Comparison of ENCODE assay signal across 22 mouse cellular contexts in genomic region chr1:191196016-191196415, GRCm38 (mm10). TPM values are rescaled to one million over a fixed set of nuclear protein-coding genes. Genes with fewer than 3 reads are reported as not detected.
"Had no signal": no experiment of that assay in that cellular context is flagged by ENCODE, and none has a peak within 500 bp of the region (broad histone marks: within the 10 kb centered on the region; RNA-seq: fewer than 3 reads in every experiment).

No protein-coding gene starts in this region.

- DNase-seq: left cerebral cortex, postnatal 4 days; liver, postnatal 0 days; lung, embryonic 14.5 days; midbrain, embryonic 14.5 days; right cerebral cortex, adult 18-20 months; right cerebral cortex, postnatal 14 days; right cerebral cortex, postnatal 4 days; thymus, adult 2 months; thymus, postnatal 14 days; thymus, postnatal 4 days had no signal

- ATAC-seq: inflammation-experienced regulatory T-cells, adult 6 months; liver, postnatal 0 days; lung, postnatal 0 days had no signal

- H3K9ac ChIP-seq: limb, embryonic 12.5 days; limb, embryonic 15.5 days; liver, embryonic 14.5 days; liver, postnatal 0 days; lung, embryonic 14.5 days; neural tube, embryonic 12.5 days; neural tube, embryonic 15.5 days had no signal

- H3K9me3 ChIP-seq: limb, embryonic 12.5 days; limb, embryonic 15.5 days; midbrain, embryonic 10.5 days; neural tube, embryonic 12.5 days; neural tube, embryonic 15.5 days had no signal

- H3K4me1 ChIP-seq: limb, embryonic 12.5 days; neural tube, embryonic 12.5 days; neural tube, embryonic 15.5 days had no signal

- H3K27ac ChIP-seq: limb, embryonic 12.5 days; limb, embryonic 15.5 days; liver, embryonic 14.5 days; midbrain, embryonic 10.5 days; neural tube, embryonic 12.5 days; neural tube, embryonic 15.5 days; stomach, postnatal 0 days had no signal

- H3K4me3 ChIP-seq: limb, embryonic 12.5 days; limb, embryonic 15.5 days; megakaryocyte, embryonic 14.5 days; midbrain, embryonic 10.5 days; neural tube, embryonic 12.5 days; neural tube, embryonic 15.5 days had no signal

- H3K36me3 ChIP-seq: limb, embryonic 12.5 days; limb, embryonic 15.5 days; midbrain, embryonic 10.5 days; neural tube, embryonic 12.5 days; neural tube, embryonic 15.5 days had no signal

- H3K4me2 ChIP-seq: limb, embryonic 12.5 days; limb, embryonic 15.5 days; liver, embryonic 11.5 days; lung, embryonic 14.5 days; neural tube, embryonic 12.5 days; neural tube, embryonic 15.5 days had no signal

RNA-seq across cellular contexts. Expression of gene Atf3, which starts 21.8 kb away (rescaled TPM):
- polyA plus RNA-seq: inflammation-experienced regulatory T-cells, adult 6 months had no signal

RNA-seq across cellular contexts. Expression of gene Fam71a, which starts 31.4 kb away (rescaled TPM):
- polyA plus RNA-seq: inflammation-experienced regulatory T-cells, adult 6 months; limb, embryonic 12.5 days; limb, embryonic 15.5 days; liver, embryonic 11.5 days; liver, embryonic 14.5 days; liver, postnatal 0 days; lung, embryonic 14.5 days; lung, postnatal 0 days; midbrain, embryonic 10.5 days; midbrain, embryonic 14.5 days; neural tube, embryonic 12.5 days; neural tube, embryonic 15.5 days; stomach, embryonic 14.5 days; stomach, postnatal 0 days; thymus, adult 2 months had no signal
